Mouse (Mus musculus) hindbrain, embryonic 14.5 days (tissue): Measurements from ENCODE around the gene Pld1. TPM values are rescaled to one million over a fixed set of nuclear protein-coding genes. Genes with fewer than 3 reads are reported as not detected.

ENCODE experiments used
- ATAC-seq: fragments of 200-750 bp; cut with Nextera tagmentation; 2 replicates; pipeline ENCODE4 v1.8.0; 2017; ENCODE audit warnings: moderate number of reproducible peaks, mild to moderate bottlenecking, moderate TSS enrichment, moderate library complexity; ENCODE audit not compliant: low FRiP score
- DNase-seq: peaks from one replicate; pipeline ENCODE4 v3.0.0-alpha.2; 2015; ENCODE audit warnings: low spot score
- H3K27ac ChIP-seq: fragments of 300-500 bp; sonication (generic); 2 replicates; pipeline ENCODE4 v1.5.1; 2014; ENCODE audit warnings: mild to moderate bottlenecking, moderate library complexity
- H3K27me3 ChIP-seq: fragments of 300-500 bp; sonication (generic); 2 replicates; pipeline ENCODE4 v1.6.1; 2014; ENCODE audit warnings: mild to moderate bottlenecking, low read length, mixed read lengths; ENCODE audit not compliant: control insufficient read depth, insufficient read depth
- H3K36me3 ChIP-seq: fragments of 300-500 bp; sonication (generic); replicated peaks from 2 replicates; pipeline ENCODE4 v1.6.1; 2014; ENCODE audit not compliant: control insufficient read depth, insufficient read depth
- H3K4me1 ChIP-seq: fragments of 300-500 bp; sonication (generic); replicated peaks from 2 replicates; pipeline ENCODE4 v1.6.1; 2014; ENCODE audit warnings: antibody characterized with exemption, low read length, mixed read lengths; ENCODE audit not compliant: control insufficient read depth, insufficient read depth
- H3K4me2 ChIP-seq: fragments of 300-500 bp; sonication (generic); replicated peaks from 2 replicates; pipeline ENCODE4 v1.6.1; 2014; ENCODE audit warnings: mild to moderate bottlenecking, moderate library complexity
- H3K4me3 ChIP-seq: fragments of 300-500 bp; sonication (generic); replicated peaks from 2 replicates; pipeline ENCODE4 v1.5.1; 2014; ENCODE audit warnings: mild to moderate bottlenecking, low read length
- H3K9ac ChIP-seq: fragments of 300-500 bp; sonication (generic); 2 replicates; pipeline ENCODE4 v1.6.1; 2014
- H3K9me3 ChIP-seq: fragments of 300-500 bp; sonication (generic); 2 replicates; pipeline ENCODE4 v1.6.1; 2016; ENCODE audit warnings: low read length; ENCODE audit not compliant: control insufficient read depth
- WGBS: fragments of 180-500 bp; shearing (Covaris S2); extraction: QIAGEN DNeasy Blood & Tissue Kit; methylation state at CpG from one replicate; pipeline ENCODE4 v1.1.7; 2014; 5-methylcytosine and 5-hydroxymethylcytosine counted together
- polyA plus RNA-seq: library from polyadenylated mRNA; unstranded; fragments of >200 nt; fragmentation: Nextera tagmentation; extraction: Ambion mirVana; gene quantifications from 2 replicates; pipeline ENCODE4 v1.2.1, GENCODE M21; 2014

The Pld1 gene
- polyA plus RNA-seq, 1 experiment from 2014 or later: 6.7 TPM

DNA sequence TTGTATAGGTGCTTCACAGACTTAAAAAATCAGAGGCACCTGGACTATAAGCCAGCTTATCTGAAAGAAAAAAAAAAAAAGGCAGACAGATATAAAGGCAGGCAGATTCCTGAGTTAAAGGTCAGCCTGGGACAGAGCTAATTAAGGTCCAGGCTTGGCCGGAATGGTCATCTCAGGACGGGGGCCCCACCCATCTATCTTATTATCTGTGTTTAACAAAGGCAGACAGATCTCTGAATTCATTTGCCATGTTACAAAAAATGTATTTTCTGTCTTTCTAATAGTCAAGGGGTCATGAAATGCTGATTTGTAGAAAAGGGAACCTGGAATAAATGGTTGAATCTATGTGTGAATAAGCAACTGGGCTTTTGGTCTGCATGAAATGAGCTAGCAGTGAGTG, 30.2 kb upstream of the Pld1 start:
- no peaks in the 10 kb centered on the region for H3K9me3 ChIP-seq
- H3K9ac ChIP-seq: no peak overlapping the region
- 86% methylated on average over 2 of the region's 2 CpGs for WGBS
- DNase-seq: no peak
- H3K4me3 ChIP-seq: no peak overlapping the region
- H3K27me3 ChIP-seq: no peaks in the 10 kb centered on the region
- no peaks in the 10 kb centered on the region for H3K4me1 ChIP-seq
- H3K4me2 ChIP-seq: no peak overlapping the region
- H3K36me3 ChIP-seq: no peaks in the 10 kb centered on the region
- no peak overlapping the region for H3K27ac ChIP-seq
- no peak for ATAC-seq

DNA sequence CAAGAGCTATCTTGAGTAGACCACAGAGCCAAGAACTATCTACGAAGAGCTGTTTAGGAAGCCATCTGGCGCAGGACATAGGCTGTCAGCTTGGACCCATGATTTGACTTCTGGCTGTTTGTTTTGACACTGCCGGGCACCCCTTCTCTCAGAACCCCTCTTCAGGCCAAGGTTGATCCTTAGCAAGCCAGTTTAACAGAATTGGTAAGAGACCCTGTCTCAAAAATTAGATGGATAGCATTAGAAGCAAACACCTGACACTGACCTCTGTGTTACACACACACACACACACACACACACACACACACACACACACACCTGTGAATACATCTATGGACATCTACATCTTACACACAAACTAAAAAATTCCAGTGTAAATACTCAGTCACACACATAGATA, 29.5 kb upstream of the Pld1 start:
- no peak for ATAC-seq
- no peaks in the 10 kb centered on the region for H3K4me1 ChIP-seq
- H3K4me3 ChIP-seq: no peak overlapping the region
- no peak overlapping the region for H3K9ac ChIP-seq
- H3K36me3 ChIP-seq: no peaks in the 10 kb centered on the region
- H3K27ac ChIP-seq: no peak overlapping the region
- DNase-seq: no peak
- 97% methylated on average over 3 of the region's 3 CpGs for WGBS
- no peaks in the 10 kb centered on the region for H3K9me3 ChIP-seq
- no peak overlapping the region for H3K4me2 ChIP-seq
- H3K27me3 ChIP-seq: no peaks in the 10 kb centered on the region

GRCm38 (mm10) chr3:27918656-27919436, 19.6 kb upstream of the Pld1 start:
- Histone ChIP-seq H3K27ac (no peak overlapping the region), H3K4me1 (no peaks in the 10 kb centered on the region), H3K9ac (no peak overlapping the region), H3K4me3 (no peak overlapping the region), H3K9me3 (0 out of 2 replicates have a peak, but pooled peaks cover 5% of the 10 kb centered on the region), H3K4me2 (no peak overlapping the region), H3K27me3 (no peaks in the 10 kb centered on the region), H3K36me3 (no peaks in the 10 kb centered on the region)
- WGBS: 92% methylated on average over 14 of the region's 14 CpGs
- ATAC-seq (no peak), DNase-seq (no peak)

DNA sequence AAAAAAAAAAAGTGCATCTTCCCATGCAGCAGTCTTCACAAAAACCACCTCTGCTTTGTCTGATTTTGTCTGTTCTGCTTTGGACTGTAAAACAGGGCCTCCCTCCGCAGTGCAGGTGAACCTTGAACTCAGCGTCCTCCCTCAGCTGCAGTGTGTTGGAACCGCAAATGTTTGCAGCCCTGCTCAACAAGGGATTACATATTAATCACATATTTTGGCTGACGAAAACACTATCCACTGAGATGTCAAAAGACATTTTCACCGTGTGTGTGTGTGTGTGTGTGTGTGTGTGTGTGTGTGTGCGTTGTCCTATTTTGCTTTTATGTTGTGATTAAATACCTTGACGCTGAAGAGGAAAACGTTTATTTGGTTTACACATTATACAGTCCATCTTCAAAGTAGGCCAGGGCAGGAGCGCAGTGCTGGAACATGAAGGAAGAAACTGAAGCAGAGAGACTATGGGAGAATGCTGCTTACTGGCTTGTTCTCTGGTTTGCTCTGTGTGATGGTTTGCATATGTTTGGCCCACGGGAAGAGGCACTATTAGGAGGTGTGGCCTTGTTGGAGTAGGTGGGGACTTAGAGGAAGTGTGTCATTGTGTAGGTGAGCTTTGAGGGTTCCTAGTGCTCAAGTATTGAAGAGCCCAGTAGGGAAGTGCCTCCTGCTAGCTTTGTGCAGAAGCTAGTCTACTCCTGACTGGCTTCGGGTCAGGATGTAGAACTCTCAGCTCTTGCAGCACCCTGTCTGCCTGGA, 17.1 kb upstream of the Pld1 start:
- Histone ChIP-seq H3K27me3 (no peaks in the 10 kb centered on the region), H3K4me2 (no peak overlapping the region), H3K4me1 (no peaks in the 10 kb centered on the region), H3K36me3 (no peaks in the 10 kb centered on the region), H3K4me3 (no peak overlapping the region), H3K9ac (no peak overlapping the region), H3K9me3 (0 out of 2 replicates have a peak, but pooled peaks cover 5% of the 10 kb centered on the region), H3K27ac (no peak overlapping the region)
- ATAC-seq (no peak), DNase-seq (no peak)
- 92% methylated on average over 11 of the region's 11 CpGs for WGBS

DNA sequence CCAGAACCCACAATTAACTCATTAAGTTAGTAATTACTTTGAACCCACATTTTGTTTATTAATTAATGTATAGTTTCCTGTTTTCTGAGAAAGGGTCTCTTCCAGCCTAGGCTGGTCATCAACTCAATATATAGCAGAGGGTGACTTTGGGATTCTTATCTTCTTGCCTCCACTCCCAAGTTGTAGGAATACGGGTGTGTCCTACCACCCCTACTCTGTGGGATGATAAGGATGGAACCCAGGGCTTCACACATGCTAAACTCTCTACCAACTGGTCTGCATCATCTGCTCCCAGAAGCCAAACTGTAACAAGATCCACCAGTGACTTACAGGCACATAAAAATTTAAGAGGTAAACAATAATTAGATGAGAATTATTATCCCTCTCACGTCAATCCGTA, 14.5 kb upstream of the Pld1 start:
- Histone ChIP-seq H3K9me3 (0 out of 2 replicates have a peak, but pooled peaks cover 4% of the 10 kb centered on the region), H3K27ac (no peak overlapping the region), H3K9ac (no peak overlapping the region), H3K4me3 (no peak overlapping the region), H3K4me1 (no peaks in the 10 kb centered on the region), H3K36me3 (no peaks in the 10 kb centered on the region), H3K27me3 (no peaks in the 10 kb centered on the region), H3K4me2 (no peak overlapping the region)
- ATAC-seq (no peak), DNase-seq (no peak)
- 86% methylated on average over 3 of the region's 3 CpGs for WGBS

GRCm38 (mm10) chr3:27929219-27929618, 9.3 kb upstream of the Pld1 start:
- Histone ChIP-seq H3K4me3 (no peak overlapping the region), H3K9ac (no peak overlapping the region), H3K27ac (no peak overlapping the region), H3K27me3 (no peaks in the 10 kb centered on the region), H3K36me3 (no peaks in the 10 kb centered on the region), H3K4me1 (no peaks in the 10 kb centered on the region), H3K9me3 (no peaks in the 10 kb centered on the region), H3K4me2 (no peak overlapping the region)
- 93% methylated on average over 4 of the region's 4 CpGs for WGBS
- DNase-seq (no peak), ATAC-seq (no peak)

- H3K27ac ChIP-seq: no peak overlapping the region
- 93% methylated on average over 5 of the region's 5 CpGs for WGBS
- H3K36me3 ChIP-seq: no peaks in the 10 kb centered on the region
- no peak overlapping the region for H3K9ac ChIP-seq
- H3K9me3 ChIP-seq: no peaks in the 10 kb centered on the region
- DNase-seq (no peak), ATAC-seq (no peak)
- no peaks in the 10 kb centered on the region for H3K4me1 ChIP-seq
- H3K4me3 ChIP-seq: no peak overlapping the region
- no peak overlapping the region for H3K4me2 ChIP-seq
- no peaks in the 10 kb centered on the region for H3K27me3 ChIP-seq
These were observed 6.1 kb upstream of the Pld1 start for GRCm38 (mm10) chr3:27932391-27932790.

DNA sequence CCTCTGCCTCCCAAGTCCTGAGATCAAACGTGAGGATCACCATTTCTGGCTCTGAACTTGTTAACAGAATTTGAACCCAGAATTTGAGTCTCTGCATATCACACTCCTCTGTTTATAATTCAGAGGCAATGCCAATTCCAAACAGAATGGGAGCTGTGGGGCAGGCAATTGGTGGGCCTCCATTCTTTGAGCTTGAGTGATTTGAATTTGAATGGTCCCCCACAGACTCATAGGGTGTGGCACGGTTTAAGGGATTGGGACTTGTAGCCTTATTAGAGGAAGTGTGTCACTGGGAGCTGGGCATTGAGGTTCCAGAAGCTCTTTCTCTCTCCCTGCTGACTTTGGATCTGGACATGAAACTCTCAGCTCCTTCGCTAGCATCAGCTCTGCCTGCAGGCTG, 2.9 kb upstream of the Pld1 start:
- no peaks in the 10 kb centered on the region for H3K9me3 ChIP-seq
- WGBS: 62% methylated on average over 3 of the region's 3 CpGs
- H3K27me3 ChIP-seq: peaks cover 4% of the 10 kb centered on the region; the same call in 1 of the 2 replicates
- H3K4me1 ChIP-seq: no peaks in the 10 kb centered on the region; the same call in 1 of the 2 replicates
- H3K9ac ChIP-seq: no peak overlapping the region
- no peak overlapping the region for H3K27ac ChIP-seq
- no peak for ATAC-seq
- no peaks in the 10 kb centered on the region for H3K36me3 ChIP-seq
- no peak for DNase-seq
- no peak overlapping the region for H3K4me3 ChIP-seq
- no peak overlapping the region for H3K4me2 ChIP-seq

- Histone ChIP-seq H3K4me2 (no peak overlapping the region), H3K4me1 (no peaks in the 10 kb centered on the region; the same call in 1 of the 2 replicates), H3K4me3 (no peak overlapping the region), H3K27me3 (peaks cover 4% of the 10 kb centered on the region; the same call in 1 of the 2 replicates), H3K9ac (no peak overlapping the region), H3K9me3 (no peaks in the 10 kb centered on the region), H3K36me3 (no peaks in the 10 kb centered on the region), H3K27ac (no peak overlapping the region)
- no peak for ATAC-seq
- WGBS: 74% methylated on average over 5 of the region's 5 CpGs
- no peak for DNase-seq
These were observed 1.8 kb upstream of the Pld1 start for GRCm38 (mm10) chr3:27936731-27937130.
